Mouse (Mus musculus) small intestine, adult 2 months (tissue): ENCODE data around the gene Ltbr. TPM values are rescaled to one million over a fixed set of nuclear protein-coding genes. Genes with fewer than 3 reads are reported as not detected.

ENCODE experiments used
- H3K27ac ChIP-seq: fragments of 200-500 bp; 2 replicates; pipeline ENCODE4 v1.5.1; 2012; ENCODE audit warnings: low read depth, low read length, control low read depth, inconsistent platforms; ENCODE audit not compliant: insufficient read depth
- H3K27me3 ChIP-seq: fragments of 200-500 bp; 2 replicates; pipeline ENCODE4 v1.6.1; 2012; ENCODE audit warnings: mild to moderate bottlenecking, moderate library complexity, low read length, inconsistent platforms; ENCODE audit not compliant: control insufficient read depth, insufficient read depth
- H3K36me3 ChIP-seq: fragments of 200-500 bp; 2 replicates; pipeline ENCODE4 v1.6.1; 2012; ENCODE audit warnings: mild to moderate bottlenecking, low read length, control low read depth, inconsistent platforms; ENCODE audit not compliant: control insufficient read depth, insufficient read depth
- H3K4me1 ChIP-seq: fragments of 200-500 bp; 2 replicates; pipeline ENCODE4 v1.6.1; 2012; ENCODE audit warnings: low read length, inconsistent platforms, mixed read lengths; ENCODE audit not compliant: control insufficient read depth, insufficient read depth, insufficient read length
- H3K4me3 ChIP-seq: fragments of 200-500 bp; 2 replicates; pipeline ENCODE4 v1.5.1; 2012; ENCODE audit warnings: low read depth, mild to moderate bottlenecking, control low read depth, inconsistent platforms, low read length, moderate library complexity
- CTCF ChIP-seq: fragments of 200-500 bp; IDR thresholded peaks from 2 replicates; pipeline ENCODE4 v1.5.1; 2012; ENCODE audit warnings: low read depth, mild to moderate bottlenecking, control low read depth, inconsistent platforms, low read length, moderate library complexity, mixed read lengths; ENCODE audit not compliant: insufficient replicate concordance, insufficient read length; ENCODE audit errors: extremely low read depth
- POLR2A ChIP-seq: fragments of 200-500 bp; IDR thresholded peaks from 2 replicates; pipeline ENCODE4 v1.6.1; 2012; ENCODE audit warnings: low read depth, mild to moderate bottlenecking, control low read depth, inconsistent platforms, low read length, moderate library complexity
- WGBS: fragments of 180-500 bp; shearing (Covaris S2); methylation state at CpG from one replicate; pipeline ENCODE4 v1.1.7; 2018; 5-methylcytosine and 5-hydroxymethylcytosine counted together
- polyA plus RNA-seq: library from polyadenylated mRNA; depleted of rRNA; stranded (reverse); fragments of >200 nt; gene quantifications from 2 replicates; pipeline ENCODE4 v1.2.3, GENCODE M21; 2012

The Ltbr gene
- polyA plus RNA-seq, 1 experiment = 167 TPM

DNA sequence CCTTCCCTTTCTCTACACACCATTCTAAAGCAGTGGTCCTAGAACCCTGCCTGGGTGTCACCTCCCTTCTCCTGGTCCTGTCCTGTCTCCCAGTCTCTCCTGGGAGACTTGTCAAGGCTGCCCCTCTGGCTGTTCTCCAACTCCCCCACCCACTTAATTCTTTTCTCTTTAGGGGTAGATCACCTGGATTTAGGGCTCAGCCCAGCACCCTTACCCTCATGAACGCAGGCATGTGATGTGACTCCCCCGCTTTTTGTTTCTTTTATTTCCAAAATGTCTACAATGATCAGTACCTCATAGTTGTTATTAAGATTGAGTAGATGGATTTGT lies 37.3 kb upstream of the Ltbr start:
- peaks cover 7% of the 10 kb centered on the region for H3K36me3 ChIP-seq
- TF ChIP-seq POLR2A (no peak), CTCF (no peak)
- peaks cover 51% of the 10 kb centered on the region for H3K4me1 ChIP-seq
- WGBS = 67% methylated on average over 2 of the region's 2 CpGs
- H3K4me3 ChIP-seq = peak overlapping the region; percentile 92
- H3K27ac ChIP-seq = peak overlapping the region; percentile 92
- no peaks in the 10 kb centered on the region for H3K27me3 ChIP-seq

DNA sequence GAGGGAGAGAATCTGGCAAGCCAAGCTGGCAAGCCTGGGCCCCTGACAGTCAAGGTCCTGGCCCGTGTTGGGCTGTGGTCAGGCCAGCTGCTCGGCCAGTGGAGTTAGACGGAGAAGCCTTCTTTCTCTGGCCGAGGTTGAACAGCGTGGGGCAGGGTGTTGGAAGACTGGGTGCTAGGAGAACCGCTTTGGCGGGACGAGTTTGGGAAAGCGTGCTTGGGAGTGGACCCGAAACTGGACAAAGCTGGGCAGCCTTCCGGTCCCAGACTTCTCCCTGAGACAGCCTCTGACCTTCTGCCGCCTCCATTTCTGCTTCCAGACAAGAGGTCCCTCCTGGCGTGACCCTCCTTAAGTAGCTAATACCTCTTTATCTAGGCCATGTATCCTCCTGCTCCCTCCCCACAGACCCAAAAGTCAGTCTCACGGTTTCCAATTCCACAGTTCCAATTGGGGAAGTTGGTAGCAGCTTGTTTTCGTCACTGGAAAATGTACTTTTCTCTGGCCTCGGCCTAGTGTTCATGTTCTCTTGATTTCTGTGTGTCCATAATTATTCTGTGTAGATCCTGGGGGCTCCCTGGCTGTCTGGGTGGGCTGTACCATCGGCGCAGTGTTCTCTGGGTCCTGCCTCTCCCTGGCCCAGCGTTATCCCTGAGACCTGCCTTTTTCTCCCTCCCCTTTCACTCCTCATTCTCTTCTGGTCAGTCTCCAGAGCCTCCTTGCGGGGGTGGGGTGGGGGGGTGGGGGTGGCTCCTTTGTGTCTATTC lies 36.7 kb upstream of the Ltbr start:
- H3K4me1 ChIP-seq = peaks cover 45% of the 10 kb centered on the region
- TF ChIP-seq CTCF (no peak), POLR2A (no peak)
- H3K27ac ChIP-seq = peak overlapping the region; percentile 93
- H3K4me3 ChIP-seq = peak overlapping the region; percentile 92
- peaks cover 7% of the 10 kb centered on the region for H3K36me3 ChIP-seq
- WGBS = 4% methylated on average over 20 of the region's 20 CpGs
- H3K27me3 ChIP-seq = no peaks in the 10 kb centered on the region

DNA sequence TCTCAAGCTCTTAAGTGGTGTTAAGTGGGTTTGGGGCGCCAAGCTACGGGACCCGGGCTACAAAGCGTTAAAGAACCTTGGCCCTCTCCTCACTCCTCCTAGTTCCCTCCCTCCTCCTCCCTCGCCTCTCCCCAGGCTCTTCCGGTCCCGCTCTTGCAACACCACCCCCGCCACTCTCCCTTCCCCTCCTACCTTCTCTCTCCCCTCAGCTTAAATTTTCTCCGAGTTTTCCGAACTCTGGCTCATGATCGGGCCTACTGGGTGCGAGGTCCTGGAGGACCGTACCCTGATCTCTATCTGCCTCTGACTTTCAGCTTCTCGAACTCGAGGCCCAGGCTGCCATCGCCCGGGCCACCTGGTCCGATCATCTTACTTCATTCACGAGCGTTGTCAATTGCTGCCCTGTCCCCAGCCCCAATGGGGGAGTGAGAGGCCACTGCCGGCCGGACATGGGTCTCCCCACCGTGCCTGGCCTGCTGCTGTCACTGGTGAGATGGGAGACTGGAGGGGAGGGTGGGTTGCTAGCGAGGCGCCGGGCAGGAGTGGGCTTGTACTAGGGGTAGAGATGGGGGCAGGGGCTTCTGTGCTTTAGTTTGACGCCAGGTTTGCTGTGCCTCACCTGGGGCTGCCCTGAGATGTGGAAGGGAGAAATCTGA lies 36.0 kb upstream of the Ltbr start:
- Histone ChIP-seq H3K27ac (peak overlapping the region; percentile 93), H3K27me3 (no peaks in the 10 kb centered on the region), H3K36me3 (peaks cover 7% of the 10 kb centered on the region), H3K4me3 (peak overlapping the region; percentile 92), H3K4me1 (peaks cover 44% of the 10 kb centered on the region)
- TF ChIP-seq POLR2A (peak; percentile 65; the same call in 1 of the 2 replicates), CTCF (no peak)
- WGBS = under 1% methylated on average over 27 of the region's 27 CpGs

DNA sequence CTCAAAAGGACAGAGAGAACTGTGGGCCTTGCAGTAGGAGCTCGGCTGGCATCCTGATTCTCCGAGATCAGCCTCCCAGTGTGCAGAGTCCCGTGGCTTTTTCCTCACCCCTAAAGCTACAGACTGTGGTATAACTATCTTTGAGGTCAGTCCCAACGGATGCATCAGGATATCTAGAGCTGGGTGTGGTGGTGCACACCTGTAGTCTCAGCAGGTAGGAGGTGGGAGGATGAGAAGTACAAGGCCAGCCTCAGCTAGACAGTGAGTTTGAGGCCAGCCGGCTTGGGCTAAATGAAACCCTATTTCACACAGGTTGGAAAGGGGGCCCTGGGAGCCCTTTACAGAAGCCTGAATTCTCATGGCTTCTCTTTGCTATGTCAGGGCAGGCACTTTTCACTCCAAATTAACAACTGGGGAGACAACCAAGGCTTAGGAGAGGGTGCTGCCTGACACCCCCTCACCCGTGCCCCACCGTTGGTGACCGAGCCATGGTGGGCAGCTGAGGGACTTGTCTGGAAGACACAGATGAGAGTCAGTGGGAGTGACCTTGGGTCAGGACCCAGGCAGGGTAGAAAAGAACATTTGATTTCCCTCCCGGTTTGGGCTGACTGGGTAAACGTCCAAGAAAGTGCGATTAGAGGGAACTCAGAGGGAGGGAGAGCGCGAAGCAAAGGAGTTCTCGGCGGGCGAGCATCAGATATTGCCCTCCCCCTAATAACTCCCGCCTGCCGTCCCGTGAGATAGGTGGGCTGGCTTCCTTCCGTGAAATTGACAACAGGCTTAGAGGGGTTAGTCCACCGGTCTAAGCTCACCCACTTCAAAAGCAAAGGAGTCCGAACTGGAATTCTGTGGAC lies 35.3 kb upstream of the Ltbr start, which contains the start of gene Tnfrsf1a:
Tnfrsf1a (plus strand) TSS at position 642 of the 854 bp plus-strand sequence.
- TF ChIP-seq CTCF (no peak), POLR2A (no peak)
- Histone ChIP-seq H3K27ac (peak within 1 kb of the TSS; percentile 93), H3K4me1 (peaks cover 43% of the 10 kb centered on the region), H3K27me3 (no peaks in the 10 kb centered on the region), H3K4me3 (peak within 1 kb of the TSS; percentile 92), H3K36me3 (peaks cover 7% of the 10 kb centered on the region)
- WGBS = 13% methylated on average over 22 of the region's 22 CpGs

DNA sequence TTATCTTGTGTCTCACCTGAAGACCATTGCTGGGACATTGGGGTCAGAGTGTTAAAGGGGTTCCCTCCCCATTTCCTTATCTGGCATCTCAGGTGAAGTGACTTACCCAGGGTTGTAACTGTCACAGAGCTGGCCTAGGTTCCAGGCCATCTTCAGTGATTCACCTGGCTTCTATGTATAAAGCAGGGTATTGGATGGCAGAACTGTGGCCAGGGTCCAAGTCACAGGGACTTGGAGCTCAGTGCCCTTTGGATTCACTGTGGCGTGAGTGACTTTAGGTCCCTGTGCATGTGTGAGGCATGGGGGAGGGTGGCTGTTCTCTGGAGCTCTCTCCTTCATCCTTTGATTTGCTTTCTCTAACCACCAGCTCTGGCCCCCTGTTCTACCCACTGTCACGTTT lies 32.3 kb upstream of the Ltbr start:
- TF ChIP-seq POLR2A (no peak), CTCF (no peak)
- H3K4me1 ChIP-seq = peaks cover 40% of the 10 kb centered on the region
- peak overlapping the region; percentile 79 for H3K27ac ChIP-seq
- 45% methylated on average over 2 of the region's 2 CpGs for WGBS
- H3K27me3 ChIP-seq = no peaks in the 10 kb centered on the region
- no peaks in the 10 kb centered on the region for H3K36me3 ChIP-seq
- H3K4me3 ChIP-seq = no peak overlapping the region

DNA sequence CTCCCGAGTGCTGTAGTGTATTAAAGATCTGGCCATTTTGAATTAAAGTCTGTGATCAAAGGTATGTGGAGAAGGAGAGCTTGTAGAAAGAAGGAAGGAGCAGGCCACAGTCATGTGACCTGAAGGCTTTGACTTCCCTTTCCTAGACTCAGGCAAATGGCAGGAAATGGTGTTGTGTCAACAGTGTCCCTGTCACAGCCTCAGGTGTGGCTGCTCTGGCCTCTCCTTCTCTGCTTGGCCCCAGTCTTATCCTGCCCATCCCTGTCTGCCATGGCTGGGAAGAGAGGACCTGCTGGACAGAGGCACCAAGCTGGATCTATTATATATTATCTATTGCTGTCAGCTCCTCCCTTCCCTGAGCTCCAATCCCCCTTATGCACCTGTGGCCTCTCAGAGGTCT lies 31.9 kb upstream of the Ltbr start:
- H3K4me1 ChIP-seq = peaks cover 40% of the 10 kb centered on the region

More for the DNA sequence above, 31.9 kb upstream of the Ltbr start:
- WGBS = 31% methylated on average over 1 of the region's 1 CpGs
- Histone ChIP-seq H3K27ac (peak overlapping the region; percentile 79), H3K4me3 (no peak overlapping the region), H3K36me3 (no peaks in the 10 kb centered on the region), H3K27me3 (no peaks in the 10 kb centered on the region)
- TF ChIP-seq CTCF (no peak), POLR2A (no peak; the same call in 1 of the 2 replicates)
